Mouse (Mus musculus) neural tube, embryonic 13.5 days (tissue): Measurements from ENCODE around the gene Dusp11. TPM values are rescaled to one million over a fixed set of nuclear protein-coding genes. Genes with fewer than 3 reads are reported as not detected.
"Not testable (repeated sequence)": the region's sequence is repeated elsewhere in the genome, so short reads cannot be mapped to it uniquely, and the experiment has no call there.

Experiments
- ATAC-seq: fragments of 200-750 bp; cut with Nextera tagmentation; 2 replicates; pipeline ENCODE4 v1.8.0; 2017; ENCODE audit warnings: low read depth, mild to moderate bottlenecking, moderate TSS enrichment, moderate library complexity
- H3K27ac ChIP-seq: fragments of 300-500 bp; sonication (generic); replicated peaks from 2 replicates; pipeline ENCODE4 v1.5.1; 2015; ENCODE audit warnings: moderate library complexity, mild to moderate bottlenecking, inconsistent platforms
- H3K27me3 ChIP-seq: fragments of 300-500 bp; sonication (generic); 2 replicates; pipeline ENCODE4 v1.6.1; 2015; ENCODE audit warnings: mild to moderate bottlenecking, inconsistent platforms
- H3K36me3 ChIP-seq: fragments of 300-500 bp; sonication (generic); 2 replicates; pipeline ENCODE4 v1.6.1; 2015; ENCODE audit warnings: mild to moderate bottlenecking, inconsistent platforms
- H3K4me1 ChIP-seq: fragments of 300-500 bp; sonication (generic); replicated peaks from 2 replicates; pipeline ENCODE4 v1.6.1; 2015; ENCODE audit warnings: inconsistent platforms
- H3K4me2 ChIP-seq: fragments of 300-500 bp; sonication (generic); 2 replicates; pipeline ENCODE4 v1.6.1; 2015; ENCODE audit warnings: inconsistent platforms, mild to moderate bottlenecking, moderate library complexity
- H3K4me3 ChIP-seq: fragments of 300-500 bp; sonication (generic); 2 replicates; pipeline ENCODE4 v1.5.1; 2015; ENCODE audit warnings: mild to moderate bottlenecking, inconsistent platforms
- H3K9ac ChIP-seq: fragments of 300-500 bp; sonication (generic); 2 replicates; pipeline ENCODE4 v1.6.1; 2015; ENCODE audit warnings: moderate library complexity, mild to moderate bottlenecking, inconsistent platforms
- H3K9me3 ChIP-seq: fragments of 300-500 bp; sonication (generic); 2 replicates; pipeline ENCODE4 v1.6.1; 2016; ENCODE audit warnings: inconsistent platforms
- WGBS: fragments of 180-500 bp; shearing (Covaris S2); methylation state at CpG from one replicate; pipeline ENCODE4 v1.1.7; 2015; 5-methylcytosine and 5-hydroxymethylcytosine counted together
- polyA plus RNA-seq: library from polyadenylated mRNA; unstranded; fragments of >200 nt; fragmentation: Nextera tagmentation; extraction: Ambion mirVana; gene quantifications from 2 replicates; pipeline ENCODE4 v1.2.1, GENCODE M21; 2015

Gene Dusp11
- polyA plus RNA-seq, 1 experiment from 2014 or later = 53.0 TPM

DNA sequence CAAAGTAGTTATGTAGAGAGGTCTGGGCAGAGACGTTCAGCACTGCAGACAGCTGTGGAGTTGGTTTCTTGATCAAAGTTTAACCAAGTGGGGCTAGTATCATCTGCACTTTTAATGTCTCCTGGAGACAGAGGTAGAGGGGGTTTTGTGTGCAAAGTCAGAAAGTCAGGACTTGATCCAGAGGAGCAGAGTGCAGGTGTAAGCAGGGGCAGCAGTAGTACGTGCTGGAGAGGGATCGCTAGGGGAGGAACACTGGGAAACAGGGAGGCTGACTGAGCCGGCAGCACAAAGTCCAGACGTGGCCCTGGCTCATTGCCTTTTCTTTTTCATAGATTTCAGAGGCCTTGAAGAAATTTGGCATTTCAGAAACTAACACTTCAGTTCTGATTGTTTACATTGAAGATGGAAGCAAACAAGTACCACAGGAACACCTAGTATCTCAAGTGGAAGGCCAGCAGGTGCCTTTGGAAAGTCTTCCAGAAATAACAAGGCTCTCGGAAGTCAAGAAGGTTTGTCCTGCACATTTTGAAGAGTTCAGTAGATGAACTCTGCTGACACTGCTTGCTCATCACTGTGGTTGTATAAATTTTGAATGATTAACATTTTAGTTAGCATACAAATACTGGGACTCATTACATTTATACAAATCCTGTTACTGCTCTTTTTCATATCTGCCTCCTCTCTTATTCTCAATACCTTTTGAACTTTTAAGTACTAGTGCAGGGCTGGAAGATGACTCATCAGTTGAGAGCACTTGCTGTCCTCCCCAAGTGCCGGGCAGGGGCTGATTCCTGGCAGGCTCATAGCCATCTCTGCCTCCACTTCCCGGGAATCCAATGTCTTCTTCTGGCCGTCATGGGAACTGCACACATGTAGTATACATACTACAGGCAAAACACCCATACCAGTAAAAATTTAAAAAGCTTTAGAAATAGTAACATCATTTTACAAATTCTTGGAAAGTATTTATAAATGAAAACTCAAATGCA is 33.7 kb downstream of the Dusp11 start:
- no peak overlapping the region for H3K27ac ChIP-seq
- WGBS = 92% methylated on average over 9 of the region's 9 CpGs
- no peaks in the 10 kb centered on the region for H3K9me3 ChIP-seq
- H3K4me3 ChIP-seq = no peak overlapping the region
- no peaks in the 10 kb centered on the region for H3K4me1 ChIP-seq
- peaks cover 83% of the 10 kb centered on the region for H3K36me3 ChIP-seq
- ATAC-seq = no peak
- no peak overlapping the region for H3K9ac ChIP-seq
- H3K4me2 ChIP-seq = no peak overlapping the region
- H3K27me3 ChIP-seq = no peaks in the 10 kb centered on the region

DNA sequence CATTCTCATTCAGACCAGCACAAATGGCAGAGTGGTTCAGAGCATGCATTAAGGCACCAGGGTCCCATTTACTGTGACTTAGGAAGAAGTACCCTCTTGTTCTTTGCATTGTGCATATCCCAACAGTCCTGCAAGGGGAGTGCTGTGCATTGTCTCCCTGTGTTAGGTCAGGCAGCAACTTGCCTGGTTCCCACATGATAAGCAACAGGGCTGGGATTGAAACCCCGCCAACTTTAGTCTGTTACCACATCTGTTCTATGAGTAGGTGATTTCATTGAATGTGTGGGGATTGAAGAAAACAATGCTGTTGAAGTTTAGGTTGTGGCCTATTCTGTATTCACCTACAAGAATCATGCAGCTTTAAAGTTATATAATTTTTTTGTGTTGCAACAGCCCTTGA is 34.8 kb downstream of the Dusp11 start:
- Histone ChIP-seq H3K27ac (no peak overlapping the region), H3K4me2 (no peak overlapping the region), H3K4me3 (no peak overlapping the region), H3K9me3 (no peaks in the 10 kb centered on the region), H3K9ac (no peak overlapping the region), H3K36me3 (peaks cover 84% of the 10 kb centered on the region), H3K4me1 (no peaks in the 10 kb centered on the region), H3K27me3 (no peaks in the 10 kb centered on the region)
- no peak for ATAC-seq
- 91% methylated on average over 1 of the region's 1 CpGs for WGBS

DNA sequence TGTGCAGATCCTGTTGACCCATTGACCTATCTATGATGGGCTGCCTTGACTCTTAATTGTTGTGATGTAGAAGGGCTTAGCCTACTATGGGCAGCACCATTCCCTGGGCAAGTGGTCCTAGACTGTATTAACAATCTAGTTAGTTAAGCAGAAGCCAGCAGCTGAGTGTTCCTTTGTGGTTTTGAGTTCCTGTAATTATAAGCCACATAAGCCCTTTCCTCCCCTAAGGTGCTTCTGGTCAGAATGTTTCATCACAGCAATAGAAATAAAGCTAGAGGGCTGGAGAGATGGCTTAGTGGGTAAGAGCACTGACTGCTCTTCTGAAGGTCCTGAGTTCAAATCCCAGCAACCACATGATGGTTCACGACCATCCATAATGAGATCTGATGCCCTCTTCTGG is 37.8 kb downstream of the Dusp11 start:
- ATAC-seq = no peak
- H3K36me3 ChIP-seq = peaks cover 73% of the 10 kb centered on the region
- 91% methylated on average over 1 of the region's 1 CpGs for WGBS

DNA sequence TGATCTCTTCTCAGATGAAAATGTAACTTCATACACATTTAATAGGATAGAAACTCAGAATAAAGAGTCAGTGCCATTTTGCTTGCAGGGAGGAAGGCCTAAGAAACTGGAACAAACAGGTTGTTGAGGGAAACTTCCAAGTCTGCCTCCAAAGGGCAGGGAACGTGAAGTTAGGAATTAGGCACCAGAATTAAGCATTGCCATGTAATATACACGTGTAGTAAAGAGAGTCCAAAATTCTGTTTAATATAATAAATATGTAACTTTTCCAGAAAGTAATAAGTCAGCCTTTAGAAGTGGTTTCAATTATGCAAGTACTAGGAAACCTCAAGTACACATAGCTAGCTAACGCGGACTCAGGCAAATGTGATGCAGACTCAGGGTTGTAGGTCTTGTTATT is 42.1 kb downstream of the Dusp11 start:
- peaks cover 15% of the 10 kb centered on the region for H3K4me1 ChIP-seq
- H3K36me3 ChIP-seq = peaks cover 33% of the 10 kb centered on the region
- no peak overlapping the region for H3K4me2 ChIP-seq
- 93% methylated on average over 4 of the region's 4 CpGs for WGBS
- ATAC-seq = no peak
- no peak overlapping the region for H3K9ac ChIP-seq
- no peaks in the 10 kb centered on the region for H3K9me3 ChIP-seq
- no peak overlapping the region for H3K4me3 ChIP-seq
- H3K27ac ChIP-seq = no peak overlapping the region
- no peaks in the 10 kb centered on the region for H3K27me3 ChIP-seq

More for the DNA sequence above, 37.8 kb downstream of the Dusp11 start:
- no peak overlapping the region for H3K9ac ChIP-seq
- H3K4me3 ChIP-seq = no peak overlapping the region
- H3K9me3 ChIP-seq = no peaks in the 10 kb centered on the region
- no peaks in the 10 kb centered on the region for H3K27me3 ChIP-seq
- no peak overlapping the region for H3K4me2 ChIP-seq
- H3K4me1 ChIP-seq = no peaks in the 10 kb centered on the region
- H3K27ac ChIP-seq = no peak overlapping the region

GRCm38 (mm10) chr6:85918341-85918740 is 43.1 kb downstream of the Dusp11 start:
- not testable (repeated sequence) for ATAC-seq, H3K4me2 ChIP-seq, H3K4me3 ChIP-seq, H3K9ac ChIP-seq, H3K27ac ChIP-seq, H3K27me3 ChIP-seq, H3K9me3 ChIP-seq
- 93% methylated on average over 3 of the region's 3 CpGs for WGBS
- H3K4me1 ChIP-seq = peaks cover 20% of the 10 kb centered on the region
- H3K36me3 ChIP-seq = peaks cover 28% of the 10 kb centered on the region

DNA sequence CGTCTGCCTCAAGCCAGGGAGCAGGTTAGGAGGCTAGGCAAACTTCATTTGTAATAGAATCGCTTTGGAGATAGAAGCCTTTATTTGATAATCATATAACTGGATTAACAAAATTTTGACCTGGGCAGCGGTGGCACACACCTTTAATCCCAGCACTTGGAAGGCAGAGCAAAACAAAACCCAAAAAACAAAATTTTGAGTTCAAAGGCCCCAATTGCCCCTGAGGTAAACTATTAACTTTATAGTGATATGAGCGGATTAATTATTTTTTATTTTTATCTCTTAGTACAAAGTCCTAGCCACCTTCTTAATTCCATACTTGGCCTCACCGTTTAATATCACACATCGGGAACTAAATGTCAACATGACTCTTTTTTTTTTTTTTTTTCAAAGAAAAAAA is 44.9 kb downstream of the Dusp11 start:
- peak overlapping the region; percentile 87; the same call in 1 of the 2 replicates for H3K27ac ChIP-seq
- H3K4me3 ChIP-seq = peak overlapping the region; percentile 62
- H3K4me1 ChIP-seq = peaks cover 20% of the 10 kb centered on the region
- H3K9ac ChIP-seq = peak overlapping the region; percentile 84
- H3K27me3 ChIP-seq = no peaks in the 10 kb centered on the region
- peaks cover 14% of the 10 kb centered on the region for H3K36me3 ChIP-seq
- H3K4me2 ChIP-seq = peak overlapping the region; percentile 87
- no peak for ATAC-seq
- WGBS = 85% methylated on average over 6 of the region's 6 CpGs
- no peaks in the 10 kb centered on the region for H3K9me3 ChIP-seq

- peak within 1 kb of the TSS; percentile 87 for H3K27ac ChIP-seq
- H3K9ac ChIP-seq = peak within 1 kb of the TSS; percentile 84
- under 1% methylated on average over 61 of the region's 61 CpGs for WGBS
- peak within 1 kb of the TSS; percentile 87 for H3K4me2 ChIP-seq
- peaks cover 20% of the 10 kb centered on the region for H3K4me1 ChIP-seq
- H3K4me3 ChIP-seq = peak within 1 kb of the TSS; percentile 62
- not testable (repeated sequence) for H3K36me3 ChIP-seq, H3K27me3 ChIP-seq, H3K9me3 ChIP-seq
- ATAC-seq = peak; percentile 98
Measured at GRCm38 (mm10) chr6:85915539-85916513, 45.6 kb downstream of the Dusp11 start, which contains the start of gene Nat8f1. Nat8f1 (minus strand) TSS chr6:85915687.

GRCm38 (mm10) chr6:85915141-85915538 is 46.3 kb downstream of the Dusp11 start:
- peak overlapping the region; percentile 84 for H3K9ac ChIP-seq
- H3K9me3 ChIP-seq = no peaks in the 10 kb centered on the region
- peak overlapping the region; percentile 62 for H3K4me3 ChIP-seq
- peak overlapping the region; percentile 87 for H3K4me2 ChIP-seq
- peak; percentile 19; the same call in 1 of the 2 replicates for ATAC-seq
- H3K36me3 ChIP-seq = 0 out of 2 replicates have a peak, but pooled peaks cover under 1% of the 10 kb centered on the region
- peaks cover 20% of the 10 kb centered on the region for H3K4me1 ChIP-seq
- peak overlapping the region; percentile 87 for H3K27ac ChIP-seq
- no peaks in the 10 kb centered on the region for H3K27me3 ChIP-seq
- WGBS = 6% methylated on average over 11 of the region's 11 CpGs

GRCm38 (mm10) chr6:85911587-85911986 is 49.9 kb downstream of the Dusp11 start, which contains the start of gene Tprkb:
Tprkb (plus strand) TSS chr6:85911865.
- Histone ChIP-seq H3K27ac (no peak within 1 kb of the TSS), H3K9me3 (no peaks in the 10 kb centered on the region), H3K4me1 (peaks cover 19% of the 10 kb centered on the region), H3K36me3 (no peaks in the 10 kb centered on the region), H3K27me3 (no peaks in the 10 kb centered on the region), H3K4me3 (no peak within 1 kb of the TSS), H3K4me2 (no peak within 1 kb of the TSS), H3K9ac (no peak within 1 kb of the TSS)
- ATAC-seq = no peak
- 90% methylated on average over 3 of the region's 3 CpGs for WGBS

- ATAC-seq = no peak
- no peak overlapping the region for H3K4me3 ChIP-seq
- H3K9me3 ChIP-seq = no peaks in the 10 kb centered on the region
- 96% methylated on average over 1 of the region's 1 CpGs for WGBS
- no peaks in the 10 kb centered on the region for H3K27me3 ChIP-seq
- no peak overlapping the region for H3K9ac ChIP-seq
- H3K36me3 ChIP-seq = no peaks in the 10 kb centered on the region
- H3K27ac ChIP-seq = no peak overlapping the region
- H3K4me2 ChIP-seq = no peak overlapping the region
- peaks cover 8% of the 10 kb centered on the region for H3K4me1 ChIP-seq
Measured at GRCm38 (mm10) chr6:85909704-85910103, 51.8 kb downstream of the Dusp11 start.

DNA sequence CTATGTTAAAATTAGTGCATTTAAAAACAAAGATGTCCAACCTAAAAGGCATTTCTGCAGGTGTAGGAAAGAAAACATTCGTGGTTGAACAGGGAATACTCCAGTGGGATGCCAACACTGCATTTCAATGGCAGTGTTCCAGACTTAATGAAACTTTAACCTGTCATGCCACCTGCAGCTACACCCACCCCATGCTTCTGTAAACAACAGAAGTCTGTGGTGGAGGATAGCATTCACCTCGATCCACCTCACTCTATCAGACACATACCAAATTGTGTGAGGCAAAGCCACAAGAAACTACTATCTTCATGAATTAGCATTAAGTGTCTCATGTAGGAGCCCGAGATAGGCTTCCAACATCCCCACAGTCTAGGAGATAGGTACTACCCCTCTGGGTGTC is 53.1 kb downstream of the Dusp11 start:
- Histone ChIP-seq H3K36me3 (no peaks in the 10 kb centered on the region), H3K27ac (no peak overlapping the region), H3K4me3 (no peak overlapping the region), H3K9ac (no peak overlapping the region), H3K27me3 (no peaks in the 10 kb centered on the region), H3K4me1 (no peaks in the 10 kb centered on the region), H3K4me2 (no peak overlapping the region), H3K9me3 (no peaks in the 10 kb centered on the region)
- WGBS = 77% methylated on average over 3 of the region's 3 CpGs
- ATAC-seq = no peak
